Mouse (Mus musculus) bone marrow, adult 2 months (tissue): Measurements from ENCODE around the gene Clspn.

Experiments used
- CTCF ChIP-seq: fragments of 200-500 bp; IDR thresholded peaks from 2 replicates; pipeline ENCODE4 v1.5.1; 2011; ENCODE audit warnings: low read length, control low read depth; ENCODE audit not compliant: control insufficient read depth, insufficient read depth
- POLR2A ChIP-seq: fragments of 200-500 bp; IDR thresholded peaks from 2 replicates; pipeline ENCODE4 v1.6.1; 2011; ENCODE audit warnings: low read depth, mild to moderate bottlenecking, control low read depth, low read length, borderline replicate concordance; ENCODE audit not compliant: control insufficient read depth

DNA sequence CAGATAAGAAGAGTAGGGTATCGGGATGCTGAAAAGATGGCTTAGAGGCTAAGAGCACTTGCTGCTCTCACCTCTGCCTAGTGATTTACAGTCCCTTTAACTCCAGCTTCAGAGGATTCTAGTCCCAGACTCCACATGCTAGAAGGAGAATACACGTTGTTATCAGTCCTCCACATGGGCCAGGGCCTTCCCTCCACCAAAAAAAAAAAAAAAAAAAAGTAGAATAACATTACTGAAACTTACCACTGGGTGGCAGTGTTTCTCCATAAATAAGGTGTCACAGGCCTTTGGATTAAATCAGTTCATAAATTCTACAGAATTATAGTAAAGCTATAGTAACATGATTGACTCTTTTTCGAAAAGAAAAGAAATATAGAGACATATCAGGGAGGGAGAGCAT lies 2.3 kb upstream of the Clspn start:
- TF ChIP-seq CTCF (no peak), POLR2A (no peak)
